Mouse (Mus musculus) midbrain, embryonic 10.5 days (tissue): ENCODE measurements around the gene Hnf1b. TPM values are rescaled to one million over a fixed set of nuclear protein-coding genes. Genes with fewer than 3 reads are reported as not detected.

Source experiments
- DNase-seq: peaks from one replicate; pipeline ENCODE4 v3.0.0-alpha.2; 2017; ENCODE audit warnings: low spot score
- H3K27ac ChIP-seq: fragments of 300-500 bp; sonication (generic); replicated peaks from 2 replicates; pipeline ENCODE4 v1.5.1; 2016; ENCODE audit warnings: mild to moderate bottlenecking
- H3K27me3 ChIP-seq: fragments of 300-500 bp; sonication (generic); 2 replicates; pipeline ENCODE4 v1.6.1; 2016; ENCODE audit warnings: low read depth, mild to moderate bottlenecking; ENCODE audit not compliant: poor library complexity, severe bottlenecking
- H3K36me3 ChIP-seq: fragments of 300-500 bp; sonication (generic); 2 replicates; pipeline ENCODE4 v1.6.1; 2016; ENCODE audit warnings: mild to moderate bottlenecking, moderate library complexity
- H3K4me1 ChIP-seq: fragments of 300-500 bp; sonication (generic); 2 replicates; pipeline ENCODE4 v1.6.1; 2016
- H3K4me3 ChIP-seq: fragments of 300-500 bp; sonication (generic); 2 replicates; pipeline ENCODE4 v1.5.1; 2016; ENCODE audit warnings: mild to moderate bottlenecking, moderate library complexity
- H3K9me3 ChIP-seq: fragments of 300-500 bp; sonication (generic); replicated peaks from 2 replicates; pipeline ENCODE4 v1.6.1; 2016; ENCODE audit warnings: mild to moderate bottlenecking
- WGBS: fragments of 180-500 bp; shearing (Covaris S2); methylation state at CpG from one replicate; pipeline ENCODE4 v1.1.7; 2016; 5-methylcytosine and 5-hydroxymethylcytosine counted together
- polyA plus RNA-seq: library from polyadenylated mRNA; unstranded; fragments of >200 nt; fragmentation: Nextera tagmentation; extraction: Ambion mirVana; gene quantifications from 2 replicates; pipeline ENCODE4 v1.2.1, GENCODE M21; 2016

Hnf1b gene
- polyA plus RNA-seq, 1 experiment from 2014 or later = not detected

DNA sequence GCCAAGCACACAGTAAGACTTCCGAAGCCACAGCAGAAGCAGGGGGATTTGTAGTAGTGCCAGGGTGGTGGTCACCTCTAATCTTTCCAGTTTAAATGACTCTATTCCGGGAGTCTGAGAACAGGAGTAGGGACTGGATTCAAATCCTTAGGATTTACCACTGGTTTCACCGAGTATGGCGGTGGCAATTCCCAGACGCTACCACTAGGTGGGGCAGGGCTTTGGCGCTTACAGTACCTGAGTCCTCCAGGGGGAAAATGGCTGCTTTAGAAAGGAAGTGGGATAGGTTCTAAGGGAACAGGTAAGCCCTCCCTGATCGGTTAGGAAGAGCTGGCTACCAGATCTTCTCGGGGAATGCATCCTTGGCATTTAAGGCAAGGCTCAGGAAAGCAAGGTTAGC, 17.5 kb upstream of the Hnf1b start:
- Histone ChIP-seq H3K27ac (no peak overlapping the region), H3K27me3 (no peaks in the 10 kb centered on the region), H3K36me3 (no peaks in the 10 kb centered on the region), H3K9me3 (no peaks in the 10 kb centered on the region), H3K4me1 (no peaks in the 10 kb centered on the region), H3K4me3 (no peak overlapping the region)
- 42% methylated on average over 8 of the region's 8 CpGs for WGBS
- peak; percentile 45 for DNase-seq

DNA sequence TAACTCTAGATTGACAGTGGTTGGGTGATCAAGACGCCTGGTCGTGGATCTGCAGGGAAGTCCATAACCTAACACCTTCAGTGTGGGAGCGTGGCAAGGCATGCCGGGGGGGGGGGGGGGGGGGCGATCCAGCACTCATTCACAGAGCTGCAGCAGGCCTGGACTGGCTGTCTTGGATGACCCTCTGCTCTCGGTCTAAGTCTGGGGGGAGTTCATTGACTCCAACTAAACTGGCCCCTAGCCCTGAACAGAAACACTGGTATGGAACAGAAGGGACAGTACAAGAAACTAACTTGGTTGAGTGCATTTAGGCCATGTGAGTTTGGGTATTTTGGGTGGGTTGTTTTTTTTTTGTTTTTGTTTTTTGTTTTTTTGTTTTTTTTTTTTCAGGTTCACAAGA, 16.3 kb upstream of the Hnf1b start:
- WGBS = 79% methylated on average over 6 of the region's 6 CpGs
- Histone ChIP-seq H3K36me3 (no peaks in the 10 kb centered on the region), H3K4me3 (no peak overlapping the region), H3K4me1 (no peaks in the 10 kb centered on the region), H3K9me3 (no peaks in the 10 kb centered on the region), H3K27ac (no peak overlapping the region), H3K27me3 (no peaks in the 10 kb centered on the region)
- no peak for DNase-seq

DNA sequence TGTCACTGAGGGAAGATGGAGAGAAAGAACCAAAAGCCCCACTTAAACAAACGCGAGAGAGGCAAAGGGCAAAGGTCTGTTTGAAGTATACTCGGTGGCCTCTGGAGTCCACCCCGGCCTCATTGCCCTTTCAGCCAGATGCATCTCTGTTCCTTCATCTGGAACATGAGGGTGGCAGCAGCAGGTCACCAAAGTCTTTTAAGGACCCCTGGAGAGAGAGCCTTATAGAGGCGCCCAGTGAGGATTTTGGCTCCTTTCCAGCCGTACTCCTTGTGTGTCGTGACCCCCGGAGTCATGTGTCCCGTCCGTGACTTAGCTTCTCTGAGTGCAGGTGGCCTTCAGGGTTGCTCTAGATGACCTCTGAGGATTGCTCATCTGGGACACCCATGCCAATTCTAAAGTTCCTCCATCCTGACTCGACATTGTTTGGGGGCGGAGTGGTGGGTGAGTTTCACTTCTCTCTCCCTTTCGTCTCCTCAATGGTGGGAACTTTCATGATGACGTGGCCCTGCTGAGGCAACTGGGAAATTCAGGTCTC, 15.8 kb upstream of the Hnf1b start:
- WGBS = 79% methylated on average over 14 of the region's 14 CpGs
- no peaks in the 10 kb centered on the region for H3K27me3 ChIP-seq
- H3K36me3 ChIP-seq = no peaks in the 10 kb centered on the region
- no peaks in the 10 kb centered on the region for H3K4me1 ChIP-seq
- no peak overlapping the region for H3K4me3 ChIP-seq
- H3K27ac ChIP-seq = no peak overlapping the region
- no peaks in the 10 kb centered on the region for H3K9me3 ChIP-seq
- no peak for DNase-seq

DNA sequence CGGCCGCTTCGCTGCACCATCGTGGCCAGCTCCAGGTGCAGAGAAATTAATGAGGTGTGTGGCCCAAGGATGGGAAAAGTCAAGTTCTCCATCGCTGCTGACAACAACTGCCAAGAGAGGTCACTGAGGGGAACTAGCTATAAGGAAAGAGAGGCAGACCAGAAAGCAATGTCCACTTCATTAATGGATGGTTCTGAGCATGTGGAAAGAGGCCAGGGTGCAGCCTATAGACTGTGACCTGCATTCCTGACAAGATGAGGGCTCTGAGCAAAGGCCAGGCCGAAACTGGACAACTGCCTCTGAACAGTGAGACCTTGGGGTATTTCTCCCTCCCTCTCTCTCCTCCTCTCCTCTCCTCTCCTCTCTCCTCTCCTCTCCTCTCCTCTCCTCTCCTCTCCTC, 10.4 kb upstream of the Hnf1b start:
- WGBS = 84% methylated on average over 6 of the region's 6 CpGs

DNA sequence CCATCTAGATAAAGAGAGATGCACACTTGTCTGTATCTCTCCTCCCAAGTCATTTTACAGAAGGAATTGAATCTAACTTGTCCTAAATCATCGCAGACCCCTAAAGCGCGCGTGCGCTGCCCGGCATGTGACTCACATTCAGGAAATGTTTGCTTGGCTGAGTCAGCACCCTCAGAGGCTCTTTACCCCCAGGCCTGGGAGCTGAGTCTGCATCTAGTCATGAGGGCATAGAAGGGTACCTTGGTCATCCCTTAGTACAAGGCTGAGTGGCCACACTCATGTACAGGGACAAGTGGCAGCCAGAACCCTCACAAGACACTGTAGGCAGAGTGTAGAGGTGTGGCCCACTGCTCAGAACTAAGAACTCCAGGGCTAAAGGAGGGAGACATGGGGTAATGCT, 6.3 kb upstream of the Hnf1b start:
- DNase-seq = no peak
- Histone ChIP-seq H3K36me3 (no peaks in the 10 kb centered on the region), H3K27me3 (peaks cover 24% of the 10 kb centered on the region), H3K4me3 (no peak overlapping the region), H3K4me1 (no peaks in the 10 kb centered on the region), H3K27ac (no peak overlapping the region), H3K9me3 (no peaks in the 10 kb centered on the region)
- 96% methylated on average over 6 of the region's 6 CpGs for WGBS

More for the DNA sequence above, 10.4 kb upstream of the Hnf1b start:
- H3K9me3 ChIP-seq = no peaks in the 10 kb centered on the region
- no peak overlapping the region for H3K4me3 ChIP-seq
- 0 out of 2 replicates have a peak, but pooled peaks cover 7% of the 10 kb centered on the region for H3K27me3 ChIP-seq
- H3K27ac ChIP-seq = no peak overlapping the region
- DNase-seq = no peak
- no peaks in the 10 kb centered on the region for H3K36me3 ChIP-seq
- no peaks in the 10 kb centered on the region for H3K4me1 ChIP-seq

DNA sequence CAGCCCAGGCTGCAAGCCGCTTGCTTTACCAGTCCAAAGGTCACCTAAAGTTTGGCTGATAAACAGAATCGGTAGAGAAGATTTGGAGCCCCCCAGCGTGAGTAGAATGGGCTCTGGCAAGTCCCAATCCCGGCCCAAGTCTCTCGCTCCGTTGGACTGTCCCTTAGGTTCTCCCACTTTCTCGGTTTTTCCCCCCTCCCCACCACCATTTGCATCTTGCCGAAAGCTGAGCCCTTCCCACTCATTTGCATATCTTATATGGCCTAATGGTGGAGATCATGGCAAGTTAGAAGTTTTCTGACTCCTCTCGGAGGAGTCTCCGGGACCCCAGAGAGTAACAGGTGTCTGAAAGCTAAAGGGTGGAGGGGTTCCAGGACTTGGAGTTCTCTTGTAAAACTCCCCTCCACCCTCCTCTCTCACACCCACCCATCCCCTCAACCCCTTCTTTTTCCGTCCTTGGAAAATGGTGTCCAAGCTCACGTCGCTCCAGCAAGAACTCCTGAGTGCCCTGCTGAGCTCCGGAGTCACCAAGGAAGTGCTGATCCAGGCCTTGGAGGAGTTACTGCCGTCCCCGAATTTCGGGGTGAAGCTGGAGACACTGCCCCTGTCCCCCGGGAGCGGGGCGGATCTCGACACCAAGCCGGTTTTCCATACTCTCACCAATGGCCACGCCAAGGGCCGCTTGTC, 866 bp downstream of the Hnf1b start:
- H3K9me3 ChIP-seq = no peaks in the 10 kb centered on the region
- H3K4me3 ChIP-seq = peak overlapping the region; percentile 33
- H3K27ac ChIP-seq = no peak overlapping the region
- no peaks in the 10 kb centered on the region for H3K36me3 ChIP-seq
- peaks cover 90% of the 10 kb centered on the region for H3K27me3 ChIP-seq
- peak; percentile 46 for DNase-seq
- H3K4me1 ChIP-seq = peaks cover 41% of the 10 kb centered on the region
- under 1% methylated on average over 24 of the region's 24 CpGs for WGBS

DNA sequence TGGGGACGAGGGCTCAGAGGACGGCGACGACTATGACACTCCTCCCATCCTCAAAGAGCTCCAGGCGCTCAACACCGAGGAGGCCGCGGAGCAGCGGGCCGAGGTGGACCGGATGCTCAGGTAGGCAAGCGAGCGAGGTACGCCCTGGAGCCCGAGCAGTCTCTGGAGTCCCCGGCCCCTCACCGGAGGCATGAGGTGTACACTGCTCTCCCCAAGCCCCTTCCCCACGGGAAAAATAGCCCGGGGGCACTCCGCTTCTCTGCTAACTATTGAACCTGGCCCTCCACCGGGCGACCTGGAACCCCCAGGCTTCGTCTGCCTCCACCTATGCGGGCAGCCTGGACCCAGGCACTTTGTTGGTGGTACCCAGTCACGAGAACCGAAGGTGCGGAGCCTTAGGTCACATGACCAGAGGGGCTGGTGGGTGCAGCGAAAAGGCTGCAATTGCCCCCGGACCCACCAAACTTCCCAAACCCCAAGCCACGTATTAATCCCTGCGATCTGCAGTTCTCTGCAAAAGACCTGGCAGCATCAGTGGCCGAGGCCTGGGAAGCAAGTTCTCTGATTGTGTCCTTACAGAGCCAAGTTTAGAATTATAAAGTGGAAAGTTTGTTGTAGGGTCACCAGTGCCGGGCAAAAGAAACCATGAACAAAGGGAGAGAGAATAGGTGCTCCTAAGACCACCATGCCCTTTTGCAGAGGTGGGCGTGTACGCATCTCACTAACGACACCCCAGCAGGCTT, 1.6 kb downstream of the Hnf1b start:
- Histone ChIP-seq H3K27ac (no peak overlapping the region), H3K27me3 (peaks cover 97% of the 10 kb centered on the region), H3K9me3 (no peaks in the 10 kb centered on the region), H3K4me3 (peak overlapping the region; percentile 33), H3K36me3 (no peaks in the 10 kb centered on the region), H3K4me1 (peaks cover 41% of the 10 kb centered on the region)
- WGBS = under 1% methylated on average over 36 of the region's 36 CpGs
- DNase-seq = peak; percentile 46

DNA sequence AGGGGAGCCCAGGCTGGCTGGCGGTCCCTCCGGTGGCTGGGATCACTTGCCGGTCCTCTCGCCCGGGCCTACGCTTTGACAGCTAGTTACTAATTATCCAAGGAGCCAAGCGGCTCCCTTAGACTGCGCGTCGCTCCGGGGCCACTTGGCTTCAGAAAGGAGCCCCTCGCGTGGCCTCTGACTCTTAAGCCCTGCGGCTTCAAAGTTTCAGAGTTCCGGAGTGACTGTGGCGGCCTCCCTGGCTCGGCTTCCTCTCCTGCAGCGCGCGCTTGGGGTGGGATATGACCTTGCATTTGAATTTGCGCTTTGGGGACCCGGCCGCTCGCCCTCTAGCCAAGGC, 2.1 kb downstream of the Hnf1b start:
- H3K4me1 ChIP-seq = peaks cover 41% of the 10 kb centered on the region
- H3K36me3 ChIP-seq = no peaks in the 10 kb centered on the region
- H3K27ac ChIP-seq = no peak overlapping the region
- peak overlapping the region; percentile 33 for H3K4me3 ChIP-seq
- H3K9me3 ChIP-seq = no peaks in the 10 kb centered on the region
- peak; percentile 59 for DNase-seq
- WGBS = under 1% methylated on average over 24 of the region's 24 CpGs
- peaks cover 100% of the 10 kb centered on the region for H3K27me3 ChIP-seq

DNA sequence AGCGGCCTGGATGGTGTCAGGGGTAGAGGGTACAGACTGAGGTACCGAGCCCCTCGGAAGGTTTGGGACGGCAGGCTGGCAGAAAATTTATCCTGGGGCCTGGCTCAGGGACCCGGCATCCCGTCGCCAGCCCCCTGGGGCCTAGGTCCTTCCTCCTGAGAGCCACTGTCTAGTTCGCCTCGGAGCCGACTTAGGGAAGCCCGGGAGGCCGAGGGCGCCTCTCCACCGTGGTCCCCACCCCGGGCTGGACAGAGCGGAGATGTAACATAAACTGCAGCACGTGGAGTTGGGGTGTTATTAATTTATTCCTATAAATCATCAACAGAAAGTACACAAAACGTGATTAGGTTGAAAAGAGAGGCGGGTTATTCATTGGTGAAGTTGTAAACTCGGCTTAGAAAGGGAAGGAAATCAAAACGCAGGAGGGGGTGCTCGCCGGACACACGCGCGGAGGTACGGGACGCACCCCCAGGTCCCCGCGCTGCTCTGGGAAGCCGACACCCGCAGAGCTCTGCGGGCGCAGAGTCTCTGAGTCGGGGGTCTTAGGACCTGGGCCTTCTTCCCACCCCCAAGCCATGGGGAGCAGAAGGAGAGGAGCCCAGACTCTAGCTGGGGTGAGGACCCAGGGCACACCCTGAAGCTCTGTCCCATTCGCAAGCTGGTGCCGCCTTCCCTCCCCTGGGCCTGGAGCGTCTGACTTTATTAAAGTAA, 2.8 kb downstream of the Hnf1b start:
- under 1% methylated on average over 38 of the region's 38 CpGs for WGBS
- H3K9me3 ChIP-seq = no peaks in the 10 kb centered on the region
- no peaks in the 10 kb centered on the region for H3K36me3 ChIP-seq
- no peak overlapping the region for H3K27ac ChIP-seq
- peaks cover 41% of the 10 kb centered on the region for H3K4me1 ChIP-seq
- DNase-seq = peak; percentile 51
- H3K27me3 ChIP-seq = peaks cover 100% of the 10 kb centered on the region
- H3K4me3 ChIP-seq = peak overlapping the region; percentile 33; the same call in 1 of the 2 replicates

DNA sequence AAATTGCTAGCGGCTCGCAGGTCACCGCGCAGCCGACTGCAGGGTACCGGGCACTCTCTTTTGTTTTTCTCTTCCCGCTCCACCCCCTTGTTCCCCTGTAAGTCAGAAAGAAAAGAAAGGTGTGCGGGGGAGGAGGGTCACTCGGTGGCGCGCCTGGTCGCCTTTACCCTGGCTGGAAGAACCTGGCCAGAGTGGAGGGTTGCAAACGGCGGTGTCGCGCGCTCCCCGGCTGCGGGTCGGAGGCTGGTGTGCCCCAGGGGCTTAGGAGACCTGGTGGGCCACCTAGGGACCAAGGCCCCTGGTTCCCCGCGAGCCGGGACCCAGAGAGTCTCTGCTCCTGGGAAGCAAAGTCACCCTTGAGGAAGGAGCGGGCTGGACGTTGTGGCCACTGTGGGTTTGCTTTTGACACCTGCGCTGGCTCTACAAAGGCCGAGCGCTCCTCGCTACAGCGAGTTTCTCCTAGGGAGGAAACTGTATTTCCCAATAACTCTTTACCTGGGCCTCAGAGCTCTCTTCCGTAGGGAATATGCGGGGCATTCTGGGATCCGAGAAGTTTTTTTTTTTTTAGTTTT, 3.4 kb downstream of the Hnf1b start:
- H3K36me3 ChIP-seq = no peaks in the 10 kb centered on the region
- no peak for DNase-seq
- WGBS = under 1% methylated on average over 33 of the region's 33 CpGs
- peaks cover 100% of the 10 kb centered on the region for H3K27me3 ChIP-seq
- H3K27ac ChIP-seq = no peak overlapping the region
- H3K4me1 ChIP-seq = peaks cover 41% of the 10 kb centered on the region
- H3K9me3 ChIP-seq = no peaks in the 10 kb centered on the region
- H3K4me3 ChIP-seq = peak overlapping the region; percentile 28

DNA sequence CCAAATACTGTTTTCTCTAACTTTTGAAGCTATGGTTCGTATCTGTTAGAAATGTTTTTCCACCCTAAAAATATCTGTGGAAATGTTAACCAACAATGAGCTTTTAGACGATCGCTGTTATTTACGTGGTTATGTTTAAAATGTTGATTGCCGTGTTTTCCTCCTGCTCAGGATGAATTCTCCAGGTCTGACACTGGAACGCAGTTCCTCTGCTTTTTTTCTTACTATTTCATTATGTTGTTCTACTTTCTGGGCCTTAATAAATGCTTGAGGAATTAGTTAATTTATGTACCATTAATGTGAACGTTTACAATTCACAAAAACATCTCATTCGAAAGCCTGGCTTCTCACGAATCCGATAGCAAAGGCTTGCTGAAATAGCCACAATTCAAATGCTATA, 4.2 kb downstream of the Hnf1b start:
- Histone ChIP-seq H3K36me3 (no peaks in the 10 kb centered on the region), H3K27ac (no peak overlapping the region), H3K4me3 (no peak overlapping the region), H3K27me3 (peaks cover 100% of the 10 kb centered on the region), H3K4me1 (peaks cover 41% of the 10 kb centered on the region), H3K9me3 (no peaks in the 10 kb centered on the region)
- 6% methylated on average over 10 of the region's 10 CpGs for WGBS
- DNase-seq = no peak

DNA sequence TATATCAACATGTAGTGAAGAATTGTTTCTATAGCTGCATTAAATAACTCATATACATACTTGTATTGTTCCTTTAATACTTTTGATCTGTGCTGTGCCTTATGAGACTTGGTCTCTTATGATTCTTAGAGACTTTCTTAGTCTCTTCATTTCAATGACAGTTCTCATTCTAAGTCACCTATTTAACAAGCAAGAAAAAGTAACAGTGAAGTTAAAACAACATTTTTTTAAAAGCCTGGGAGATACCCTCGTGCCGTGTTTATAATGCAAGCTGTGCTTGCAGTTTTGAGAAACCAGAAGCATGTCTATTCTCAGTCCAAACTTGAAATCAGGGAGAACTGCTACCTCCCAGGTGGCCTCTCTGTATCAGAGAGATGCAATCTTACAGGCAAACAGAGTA, 4.8 kb downstream of the Hnf1b start:
- Histone ChIP-seq H3K9me3 (no peaks in the 10 kb centered on the region), H3K36me3 (no peaks in the 10 kb centered on the region), H3K27ac (no peak overlapping the region), H3K4me1 (peaks cover 38% of the 10 kb centered on the region), H3K4me3 (no peak overlapping the region), H3K27me3 (peaks cover 100% of the 10 kb centered on the region)
- WGBS = 13% methylated on average over 2 of the region's 2 CpGs
- no peak for DNase-seq
